Mouse (Mus musculus) brain, embryonic 14.5 days (tissue): ENCODE data around the gene Ppp1r11.

Source experiments
- CTCF ChIP-seq: fragments of 200-500 bp; IDR thresholded peaks from 2 replicates; pipeline ENCODE4 v1.5.1; 2012; ENCODE audit warnings: inconsistent platforms, mild to moderate bottlenecking, moderate library complexity, borderline replicate concordance; ENCODE audit not compliant: insufficient read depth, insufficient read length; ENCODE audit errors: extremely low read depth
- POLR2A ChIP-seq: fragments of 200-500 bp; IDR thresholded peaks from 2 replicates; pipeline ENCODE4 v1.6.1; 2012; ENCODE audit warnings: mild to moderate bottlenecking, inconsistent platforms, borderline replicate concordance; ENCODE audit not compliant: poor library complexity, insufficient read depth, insufficient read length, severe bottlenecking; ENCODE audit errors: extremely low read depth

- TF ChIP-seq CTCF (no peak), POLR2A (no peak)
Observed at GRCm38 (mm10) chr17:36966875-36967274, 15.3 kb upstream of the Ppp1r11 start.
